Mouse (Mus musculus) ES-Bruce4 (cell line): ENCODE results near the gene Gnl1. TPM values are rescaled to one million over a fixed set of nuclear protein-coding genes. Genes with fewer than 3 reads are reported as not detected.

Experiments
- H3K27ac ChIP-seq: 2 replicates; pipeline ENCODE4 v1.5.1; 2012; ENCODE audit warnings: low read length, inconsistent platforms; ENCODE audit not compliant: insufficient read depth
- H3K27me3 ChIP-seq: 2 replicates; pipeline ENCODE4 v1.6.1; 2012; ENCODE audit warnings: mild to moderate bottlenecking, low read length, inconsistent platforms; ENCODE audit not compliant: control insufficient read depth, poor library complexity, insufficient read depth, severe bottlenecking
- H3K36me3 ChIP-seq: 2 replicates; pipeline ENCODE4 v1.6.1; 2012; ENCODE audit warnings: inconsistent platforms, mild to moderate bottlenecking, low read length, moderate library complexity; ENCODE audit not compliant: control insufficient read depth, poor library complexity, insufficient read depth, severe bottlenecking
- H3K4me1 ChIP-seq: one replicate; pipeline ENCODE4 v1.8.1; 2011; ENCODE audit warnings: low read length; ENCODE audit not compliant: control insufficient read depth, insufficient read depth
- H3K4me3 ChIP-seq: 2 replicates; pipeline ENCODE4 v1.5.1; 2011; ENCODE audit warnings: low read depth, mild to moderate bottlenecking, low read length
- H3K9ac ChIP-seq: 2 replicates; pipeline ENCODE4 v1.6.1; 2012; ENCODE audit warnings: low read depth, mild to moderate bottlenecking, inconsistent platforms; ENCODE audit not compliant: poor library complexity, severe bottlenecking
- H3K9me3 ChIP-seq: replicated peaks from 2 replicates; pipeline ENCODE4 v1.6.1; 2012; ENCODE audit warnings: mild to moderate bottlenecking, low read length, inconsistent platforms; ENCODE audit not compliant: control insufficient read depth, poor library complexity, insufficient read depth, severe bottlenecking
- CTCF ChIP-seq: IDR thresholded peaks from one replicate; pipeline ENCODE4 v1.8.1; 2011; ENCODE audit warnings: low read depth, low read length
- EP300 ChIP-seq: IDR thresholded peaks from 2 replicates; pipeline ENCODE4 v1.6.1; 2011; ENCODE audit warnings: low read depth, low read length; ENCODE audit not compliant: insufficient read depth
- POLR2A ChIP-seq: IDR thresholded peaks from one replicate; pipeline ENCODE4 v1.8.1; 2011; ENCODE audit warnings: low read length; ENCODE audit not compliant: insufficient read depth
- polyA plus RNA-seq: library from polyadenylated mRNA; stranded (reverse); fragments of >200 nt; gene quantifications from 2 replicates; pipeline ENCODE4 v1.2.4, GENCODE M21; 2011; ENCODE audit warnings: low read depth; ENCODE audit not compliant: missing spikeins, insufficient read depth, insufficient read length

The Gnl1 gene
- polyA plus RNA-seq, 1 experiment: 37.0 TPM

GRCm38 (mm10) chr17:36019519-36019918, 39.9 kb downstream of the Gnl1 start:
- H3K9ac ChIP-seq: no peak overlapping the region
- no peak overlapping the region for H3K27ac ChIP-seq
- no peaks in the 10 kb centered on the region for H3K27me3 ChIP-seq
- H3K4me1 ChIP-seq: no peaks in the 10 kb centered on the region
- TF ChIP-seq POLR2A (no peak), CTCF (no peak), EP300 (no peak)
- H3K4me3 ChIP-seq: no peak overlapping the region
- H3K36me3 ChIP-seq: peaks cover 9% of the 10 kb centered on the region
- peaks cover 18% of the 10 kb centered on the region for H3K9me3 ChIP-seq

- Histone ChIP-seq H3K27me3 (no peaks in the 10 kb centered on the region), H3K36me3 (peaks cover under 1% of the 10 kb centered on the region; the same call in 1 of the 2 replicates), H3K27ac (no peak within 1 kb of the TSS), H3K4me3 (no peak within 1 kb of the TSS), H3K9me3 (peaks cover 10% of the 10 kb centered on the region), H3K4me1 (no peaks in the 10 kb centered on the region), H3K9ac (no peak within 1 kb of the TSS)
- TF ChIP-seq CTCF (no peak), POLR2A (no peak), EP300 (no peak)
Measured at GRCm38 (mm10) chr17:36020191-36021073, 40.8 kb downstream of the Gnl1 start, which contains the start of gene H2-T24. TSS of gene H2-T24 (minus strand) at chr17:36020560.

- no peak overlapping the region for H3K9ac ChIP-seq
- no peaks in the 10 kb centered on the region for H3K36me3 ChIP-seq
- H3K4me3 ChIP-seq: no peak overlapping the region
- H3K27ac ChIP-seq: no peak overlapping the region
- H3K4me1 ChIP-seq: no peaks in the 10 kb centered on the region
- H3K27me3 ChIP-seq: no peaks in the 10 kb centered on the region
- peaks cover 9% of the 10 kb centered on the region for H3K9me3 ChIP-seq
- TF ChIP-seq CTCF (no peak), POLR2A (no peak), EP300 (no peak)
Measured at GRCm38 (mm10) chr17:36021309-36021708, 41.7 kb downstream of the Gnl1 start.

GRCm38 (mm10) chr17:36022098-36022497, 42.4 kb downstream of the Gnl1 start:
- TF ChIP-seq POLR2A: no peak
- TF ChIP-seq EP300: no peak
- H3K9me3 ChIP-seq: peaks cover 16% of the 10 kb centered on the region
- no peaks in the 10 kb centered on the region for H3K4me1 ChIP-seq
- H3K27me3 ChIP-seq: no peaks in the 10 kb centered on the region
- H3K36me3 ChIP-seq: no peaks in the 10 kb centered on the region
- H3K9ac ChIP-seq: no peak overlapping the region
- H3K27ac ChIP-seq: no peak overlapping the region
- no peak overlapping the region for H3K4me3 ChIP-seq

- Histone ChIP-seq H3K4me3 (no peak overlapping the region), H3K27me3 (no peaks in the 10 kb centered on the region), H3K4me1 (no peaks in the 10 kb centered on the region), H3K36me3 (no peaks in the 10 kb centered on the region), H3K27ac (no peak overlapping the region), H3K9ac (no peak overlapping the region), H3K9me3 (peaks cover 16% of the 10 kb centered on the region)
- TF ChIP-seq EP300 (no peak), CTCF (no peak), POLR2A (no peak)
Measured at GRCm38 (mm10) chr17:36022922-36023321, 43.3 kb downstream of the Gnl1 start.
